Comparison of ENCODE assay signal across 19 mouse cellular contexts in genomic region chr6:51372357-51372756, GRCm38 (mm10).
A peak's percentile ranks its signal among the peaks of the same experiment; 100 is the strongest.
DNase-seq lines count a peak whose midpoint lies in the region; ATAC-seq and TF ChIP-seq lines count a peak whose summit lies in the region.
"Had no signal": no experiment of that assay in that cellular context is flagged by ENCODE, and none has a peak within 500 bp of the region (broad histone marks: within the 10 kb centered on the region; RNA-seq: fewer than 3 reads in every experiment).

No protein-coding gene starts in this region.

- intact Hi-C loops in gastrocnemius, postnatal 14 days (cut with DNase I; ENCODE audit: low total_unique reads), result no loop called here

- ATAC-seq in forebrain, postnatal 0 days, result peak; percentile 62; the same call in 1 of the 2 replicates
- no peak for ATAC-seq in forebrain, embryonic 12.5 days (ENCODE audit: low FRiP score)
- no peak for ATAC-seq in midbrain, postnatal 0 days (ENCODE audit: low FRiP score)
- ATAC-seq in midbrain, embryonic 11.5 days (ENCODE audit: low FRiP score), result no peak
- ATAC-seq in limb, embryonic 13.5 days (ENCODE audit: low FRiP score, low read depth), result no peak; the same call in 1 of the 2 replicates
- peak; percentile 81 for ATAC-seq in stomach, embryonic 16.5 days (ENCODE audit: insufficient read depth, low FRiP score)
- ATAC-seq: liver, postnatal 0 days had no signal

- H3K4me3 ChIP-seq in forebrain, postnatal 0 days (ENCODE audit: low read depth, low read length), result no peak overlapping the region
- no peak overlapping the region for H3K4me3 ChIP-seq in forebrain, embryonic 12.5 days (replicated peaks)
- H3K4me3 ChIP-seq in midbrain, postnatal 0 days (ENCODE audit: low read depth, low read length), result no peak overlapping the region
- no peak overlapping the region for H3K4me3 ChIP-seq in midbrain, embryonic 11.5 days (ENCODE audit: low read depth, low read length)
- no peak overlapping the region for H3K4me3 ChIP-seq in limb, embryonic 13.5 days
- H3K4me3 ChIP-seq in stomach, embryonic 16.5 days (replicated peaks; ENCODE audit: low read length), result no peak overlapping the region
- H3K4me3 ChIP-seq: embryonic facial prominence, embryonic 15.5 days; megakaryocyte, embryonic 14.5 days had no signal

- H3K9me3 ChIP-seq in forebrain, postnatal 0 days (ENCODE audit: low read length), result no peaks in the 10 kb centered on the region
- no peaks in the 10 kb centered on the region for H3K9me3 ChIP-seq in forebrain, embryonic 12.5 days
- H3K9me3 ChIP-seq in midbrain, postnatal 0 days (ENCODE audit: low read length), result no peaks in the 10 kb centered on the region
- no peaks in the 10 kb centered on the region for H3K9me3 ChIP-seq in midbrain, embryonic 11.5 days (ENCODE audit: control insufficient read depth, low read length)
- no peaks in the 10 kb centered on the region for H3K9me3 ChIP-seq in limb, embryonic 13.5 days
- no peaks in the 10 kb centered on the region for H3K9me3 ChIP-seq in stomach, embryonic 16.5 days (replicated peaks; ENCODE audit: control insufficient read depth, low read length)
- H3K9me3 ChIP-seq: embryonic facial prominence, embryonic 15.5 days had no signal

- H3K27me3 ChIP-seq in forebrain, postnatal 0 days (ENCODE audit: insufficient read depth, low read length), result no peaks in the 10 kb centered on the region
- H3K27me3 ChIP-seq in forebrain, embryonic 12.5 days, result no peaks in the 10 kb centered on the region
- no peaks in the 10 kb centered on the region for H3K27me3 ChIP-seq in midbrain, postnatal 0 days (ENCODE audit: insufficient read depth, low read length)
- H3K27me3 ChIP-seq in midbrain, embryonic 11.5 days (ENCODE audit: control insufficient read depth, insufficient read depth, low read length), result no peaks in the 10 kb centered on the region
- H3K27me3 ChIP-seq in limb, embryonic 13.5 days, result no peaks in the 10 kb centered on the region
- no peaks in the 10 kb centered on the region for H3K27me3 ChIP-seq in stomach, embryonic 16.5 days (ENCODE audit: control insufficient read depth, insufficient read depth, low read length)
- H3K27me3 ChIP-seq: CH12.LX; embryonic facial prominence, embryonic 15.5 days had no signal

- peak; percentile 38 for DNase-seq in forebrain, postnatal 0 days
- peak; percentile 25 for DNase-seq in midbrain, postnatal 0 days (ENCODE audit: low spot score)
- DNase-seq in midbrain, embryonic 11.5 days (ENCODE audit: low spot score, missing footprints), result no peak
- DNase-seq in gastrocnemius, postnatal 14 days, result no peak
- DNase-seq in left cerebral cortex, adult 11 months (ENCODE audit: low spot score), result no peak
- DNase-seq: cerebellum, adult 2 months; cerebellum, postnatal 36 days; gastrocnemius, postnatal 36 days; kidney, adult 8-10 months; kidney, postnatal 14 days; layer of hippocampus, adult 9-11 months; liver, postnatal 0 days; thymus, postnatal 25 days had no signal

- WGBS in forebrain, postnatal 0 days, result 45% methylated on average over 7 of the region's 7 CpGs
- WGBS in forebrain, embryonic 12.5 days, result 68% methylated on average over 7 of the region's 7 CpGs
- WGBS in midbrain, postnatal 0 days, result 47% methylated on average over 7 of the region's 7 CpGs
- 65% methylated on average over 7 of the region's 7 CpGs for WGBS in midbrain, embryonic 11.5 days
- 45% methylated on average over 7 of the region's 7 CpGs for WGBS in limb, embryonic 13.5 days
- WGBS in stomach, embryonic 16.5 days, result 36% methylated on average over 7 of the region's 7 CpGs

- no peaks in the 10 kb centered on the region for H3K36me3 ChIP-seq in forebrain, postnatal 0 days (ENCODE audit: insufficient read depth)
- H3K36me3 ChIP-seq in forebrain, embryonic 12.5 days (replicated peaks), result no peaks in the 10 kb centered on the region
- no peaks in the 10 kb centered on the region for H3K36me3 ChIP-seq in midbrain, postnatal 0 days (ENCODE audit: insufficient read depth, low read length)
- no peaks in the 10 kb centered on the region for H3K36me3 ChIP-seq in midbrain, embryonic 11.5 days (ENCODE audit: control insufficient read depth, insufficient read depth, low read length)
- no peaks in the 10 kb centered on the region for H3K36me3 ChIP-seq in limb, embryonic 13.5 days
- no peaks in the 10 kb centered on the region for H3K36me3 ChIP-seq in stomach, embryonic 16.5 days (ENCODE audit: control insufficient read depth, insufficient read depth, low read length)
- H3K36me3 ChIP-seq: embryonic facial prominence, embryonic 15.5 days had no signal

- no peaks in the 10 kb centered on the region for H3K4me1 ChIP-seq in forebrain, postnatal 0 days (ENCODE audit: insufficient read depth)
- H3K4me1 ChIP-seq in forebrain, embryonic 12.5 days, result peaks cover 17% of the 10 kb centered on the region
- peaks cover 5% of the 10 kb centered on the region; the same call in 1 of the 2 replicates for H3K4me1 ChIP-seq in midbrain, postnatal 0 days (ENCODE audit: insufficient read depth, low read length)
- H3K4me1 ChIP-seq in midbrain, embryonic 11.5 days (ENCODE audit: control insufficient read depth, insufficient read depth, low read length), result no peaks in the 10 kb centered on the region
- peaks cover 31% of the 10 kb centered on the region for H3K4me1 ChIP-seq in limb, embryonic 13.5 days
- H3K4me1 ChIP-seq in stomach, embryonic 16.5 days (ENCODE audit: control insufficient read depth, insufficient read depth, low read length), result peaks cover 6% of the 10 kb centered on the region; the same call in 1 of the 2 replicates
- H3K4me1 ChIP-seq: embryonic facial prominence, embryonic 15.5 days; megakaryocyte, embryonic 14.5 days had no signal

- no peak overlapping the region for H3K27ac ChIP-seq in forebrain, postnatal 0 days (ENCODE audit: low read depth, low read length)
- H3K27ac ChIP-seq in forebrain, embryonic 12.5 days, result no peak overlapping the region
- no peak overlapping the region for H3K27ac ChIP-seq in midbrain, postnatal 0 days (ENCODE audit: low read depth, low read length)
- no peak overlapping the region for H3K27ac ChIP-seq in midbrain, embryonic 11.5 days (ENCODE audit: low read depth, low read length)
- H3K27ac ChIP-seq in limb, embryonic 13.5 days, result peak overlapping the region; percentile 15; the same call in 1 of the 2 replicates
- peak overlapping the region; percentile 51 for H3K27ac ChIP-seq in stomach, embryonic 16.5 days (ENCODE audit: low read length)
- H3K27ac ChIP-seq: embryonic facial prominence, embryonic 15.5 days had no signal

- TF ChIP-seq CTCF in forebrain, postnatal 0 days (IDR thresholded peaks at IDR 0.05; ENCODE audit: low read depth), result peak; percentile 26
- TF ChIP-seq CTCF in midbrain, postnatal 0 days (IDR thresholded peaks at IDR 0.05), result peak; percentile 35

- no peak overlapping the region for H3K9ac ChIP-seq in forebrain, postnatal 0 days
- no peak overlapping the region for H3K9ac ChIP-seq in forebrain, embryonic 12.5 days
- H3K9ac ChIP-seq in midbrain, postnatal 0 days (replicated peaks; ENCODE audit: low read length, poor library complexity, severe bottlenecking), result no peak overlapping the region
- no peak overlapping the region for H3K9ac ChIP-seq in midbrain, embryonic 11.5 days (ENCODE audit: low read length)
- no peak overlapping the region for H3K9ac ChIP-seq in limb, embryonic 13.5 days
- no peak overlapping the region for H3K9ac ChIP-seq in stomach, embryonic 16.5 days (ENCODE audit: low read length)
- H3K9ac ChIP-seq: embryonic facial prominence, embryonic 15.5 days; liver, postnatal 0 days had no signal

- H3K4me2 ChIP-seq in forebrain, postnatal 0 days (ENCODE audit: low read depth), result no peak overlapping the region
- no peak overlapping the region for H3K4me2 ChIP-seq in forebrain, embryonic 12.5 days
- no peak overlapping the region for H3K4me2 ChIP-seq in midbrain, postnatal 0 days (ENCODE audit: low read depth, low read length, poor library complexity, severe bottlenecking)
- H3K4me2 ChIP-seq in midbrain, embryonic 11.5 days, result no peak overlapping the region
- H3K4me2 ChIP-seq in limb, embryonic 13.5 days (replicated peaks), result no peak overlapping the region
- H3K4me2 ChIP-seq in stomach, embryonic 16.5 days (ENCODE audit: low read depth, low read length), result 0 out of 2 replicates have a peak overlapping the region, but pooled peaks have one; percentile 7
- H3K4me2 ChIP-seq: embryonic facial prominence, embryonic 15.5 days had no signal

Comparison
In these comparisons a context has a peak if more than half of its experiments do, and no peak if none do; other contexts are left out.
1. ATAC-seq: peak in forebrain, postnatal 0 days (single experiment) and stomach, embryonic 16.5 days (single experiment); none in forebrain, embryonic 12.5 days (single experiment), midbrain, postnatal 0 days (single experiment), midbrain, embryonic 11.5 days (single experiment) and limb, embryonic 13.5 days (single experiment).
2. DNase-seq: peak in forebrain, postnatal 0 days (single experiment) and midbrain, postnatal 0 days (single experiment); none in midbrain, embryonic 11.5 days (single experiment), gastrocnemius, postnatal 14 days (single experiment) and left cerebral cortex, adult 11 months (single experiment).
3. H3K27ac ChIP-seq: peak in limb, embryonic 13.5 days (single experiment) and stomach, embryonic 16.5 days (single experiment); none in forebrain, postnatal 0 days (single experiment), forebrain, embryonic 12.5 days (single experiment), midbrain, postnatal 0 days (single experiment) and midbrain, embryonic 11.5 days (single experiment).